Mouse (Mus musculus): ENCODE data around the gene Mtx1.

- TF ChIP-seq GATA1 (IDR thresholded peaks at IDR 0.05; ENCODE audit: borderline replicate concordance, low read length) (no peak), FLI1 (IDR thresholded peaks at IDR 0.05; ENCODE audit: low read length) (no peak)
Measured at GRCm38 (mm10) chr3:89181749-89182500, 45.0 kb downstream of the Mtx1 start.
